Mouse (Mus musculus) kidney, postnatal 4 days (tissue): ENCODE data around the gene Dennd5a.
A peak's percentile ranks its signal among the peaks of the same experiment; 100 is the strongest.
"Not testable (repeated sequence)": the region's sequence is repeated elsewhere in the genome, so short reads cannot be mapped to it uniquely, and the experiment has no call there.

Experiments
- DNase-seq, 2 experiments: peaks; one replicate each; pipeline ENCODE4 v3.0.0; 2021; ENCODE audit warnings: mixed read lengths in 2 of 2

Gene Dennd5a

DNA sequence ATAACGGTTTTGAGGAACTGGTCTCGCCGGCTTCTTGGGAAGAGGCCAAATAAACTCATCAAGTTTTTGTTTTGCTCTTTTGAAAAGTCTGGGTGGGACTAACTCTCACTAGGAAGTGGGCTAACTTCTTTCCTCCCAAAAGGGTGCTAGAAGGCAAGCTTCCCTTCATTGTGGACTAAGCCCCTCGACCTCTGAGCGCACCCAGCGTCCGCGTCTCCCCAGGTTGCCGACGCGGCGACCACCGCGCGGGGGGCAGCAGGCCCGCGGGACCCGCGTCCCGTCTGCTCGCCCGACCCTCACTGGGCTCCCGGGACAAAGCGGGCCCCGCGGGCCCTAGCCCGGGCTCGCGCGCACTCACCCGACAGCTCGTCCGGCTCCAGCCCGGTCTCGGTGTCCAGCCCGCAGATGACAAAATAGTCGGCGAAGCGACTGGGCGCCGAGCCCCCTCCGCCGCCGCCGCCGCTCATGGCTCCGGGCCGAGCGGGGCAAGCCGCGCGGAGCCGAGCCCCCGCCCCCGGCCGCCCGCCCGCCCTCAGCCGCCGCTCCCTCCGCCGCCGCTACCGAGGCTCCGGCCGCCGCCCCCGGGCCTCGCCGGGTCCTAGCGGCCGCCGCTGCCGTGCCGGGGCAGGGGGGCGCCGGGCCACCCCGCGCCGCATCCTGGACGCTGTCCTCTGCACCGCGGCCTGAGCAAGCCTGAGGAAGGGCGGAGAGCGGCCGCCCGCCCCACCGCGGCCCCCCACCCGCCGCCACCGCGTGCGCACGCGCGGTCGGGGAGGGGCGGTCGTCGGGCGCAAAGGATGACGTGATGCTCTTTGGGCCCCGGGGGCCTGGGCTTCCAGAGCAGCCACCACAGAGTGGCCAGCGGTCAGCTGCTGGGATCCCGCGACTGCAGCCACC is at the start of gene Dennd5a:
Gene Dennd5a (minus strand): TSS at position 755 of the 897 bp plus-strand sequence.
- peak; percentile 84 to 91 for DNase-seq

GRCm38 (mm10) chr7:110009084-110009483 is 48.8 kb upstream of the Dennd5a start:
- no peak for DNase-seq

DNA sequence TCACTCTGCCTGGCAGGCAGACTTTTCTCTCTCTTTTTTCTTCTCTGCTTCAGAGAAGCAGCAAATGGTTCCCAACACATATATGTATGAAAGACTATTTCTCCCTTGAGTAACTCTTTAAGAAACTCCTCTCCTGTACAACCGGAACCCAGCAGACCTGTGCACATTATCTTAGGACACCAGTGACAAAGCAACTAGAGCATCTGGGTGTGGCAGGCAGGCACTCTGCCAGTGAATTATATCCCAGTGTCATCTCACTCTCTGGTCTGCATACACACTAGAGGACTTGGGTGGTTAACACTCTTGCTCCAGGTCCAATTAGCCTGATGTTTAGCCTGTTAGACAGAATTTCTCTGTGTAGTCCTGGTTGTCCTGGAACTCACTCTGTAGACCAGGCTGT is 48.2 kb upstream of the Dennd5a start:
- DNase-seq, result no peak

- no peak for DNase-seq
These were observed 46.4 kb upstream of the Dennd5a start for GRCm38 (mm10) chr7:110006471-110007195.

GRCm38 (mm10) chr7:110005976-110006375 is 45.7 kb upstream of the Dennd5a start:
- no peak for DNase-seq

DNA sequence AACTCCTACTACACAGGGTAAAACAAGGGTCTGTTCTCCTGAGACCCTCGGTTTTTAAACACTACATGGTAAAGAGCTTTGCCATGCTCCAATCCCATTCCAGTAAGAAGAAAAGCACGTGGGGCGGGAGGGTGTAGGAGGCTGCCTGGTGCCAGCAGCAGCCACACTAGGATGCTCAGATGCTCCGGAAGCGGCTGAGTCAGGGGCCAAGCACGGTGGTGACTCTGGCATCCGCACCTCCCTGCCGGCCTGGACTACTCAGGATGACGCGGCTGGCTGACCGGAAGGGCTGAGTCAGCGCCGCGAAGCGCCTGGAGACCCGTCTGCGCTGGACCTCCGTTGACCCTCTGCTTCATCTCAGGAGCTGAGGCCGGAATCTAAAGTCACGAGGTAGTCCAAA is 42.7 kb upstream of the Dennd5a start:
- peak; percentile 72 to 84 for DNase-seq

DNA sequence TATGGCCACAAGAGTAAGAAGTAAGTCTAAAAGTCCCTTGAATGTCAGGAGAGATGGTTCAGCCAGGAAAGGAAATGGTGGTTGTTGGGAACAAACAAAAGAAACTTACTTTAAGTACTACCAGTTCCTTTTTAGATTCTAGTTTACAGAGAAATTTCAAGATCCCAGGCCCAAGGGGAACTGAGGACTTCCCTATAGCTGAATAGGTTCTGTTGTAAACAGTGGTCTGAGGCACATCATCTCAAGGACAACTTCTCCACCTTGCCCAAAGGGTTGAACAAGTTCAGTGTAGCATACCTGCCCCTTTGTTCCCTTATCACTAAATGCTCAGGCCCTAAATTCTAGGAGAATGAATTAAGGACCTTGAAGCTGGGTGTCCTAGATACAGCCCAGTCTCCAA is 41.8 kb upstream of the Dennd5a start:
- no peak for DNase-seq

GRCm38 (mm10) chr7:109998388-109998787 is 38.1 kb upstream of the Dennd5a start:
- DNase-seq, result no peak

- DNase-seq, result peak; percentile 9 to 29
These were observed 33.1 kb upstream of the Dennd5a start for GRCm38 (mm10) chr7:109993157-109993959.

- DNase-seq, result no peak
These were observed 31.0 kb upstream of the Dennd5a start for GRCm38 (mm10) chr7:109991286-109991685.

DNA sequence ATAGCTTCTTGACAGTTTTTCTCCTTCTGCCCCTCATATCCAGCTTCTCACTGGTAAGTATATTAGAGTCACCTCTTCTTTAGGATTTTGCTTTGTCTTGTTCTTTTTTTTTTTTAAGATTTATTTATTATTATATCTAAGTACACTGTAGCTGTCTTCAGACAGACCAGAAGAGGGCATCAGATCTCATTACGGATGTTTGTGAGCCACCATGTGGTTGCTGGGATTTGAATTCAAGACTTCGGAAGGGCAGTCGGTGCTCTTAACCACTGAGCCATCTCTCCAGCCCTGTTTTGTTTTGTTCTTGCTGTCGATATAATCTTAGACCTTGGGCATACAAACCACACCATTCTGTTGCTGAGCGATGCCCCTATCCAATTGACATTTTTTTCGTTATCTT is 26.5 kb upstream of the Dennd5a start, which contains the start of gene Tmem41b:
Gene Tmem41b (minus strand): TSS at position 155 of the 400 bp plus-strand sequence.
- DNase-seq, result peak; percentile 11 to 14

GRCm38 (mm10) chr7:109986133-109986669 is 25.9 kb upstream of the Dennd5a start:
- DNase-seq, result peak; percentile 100

DNA sequence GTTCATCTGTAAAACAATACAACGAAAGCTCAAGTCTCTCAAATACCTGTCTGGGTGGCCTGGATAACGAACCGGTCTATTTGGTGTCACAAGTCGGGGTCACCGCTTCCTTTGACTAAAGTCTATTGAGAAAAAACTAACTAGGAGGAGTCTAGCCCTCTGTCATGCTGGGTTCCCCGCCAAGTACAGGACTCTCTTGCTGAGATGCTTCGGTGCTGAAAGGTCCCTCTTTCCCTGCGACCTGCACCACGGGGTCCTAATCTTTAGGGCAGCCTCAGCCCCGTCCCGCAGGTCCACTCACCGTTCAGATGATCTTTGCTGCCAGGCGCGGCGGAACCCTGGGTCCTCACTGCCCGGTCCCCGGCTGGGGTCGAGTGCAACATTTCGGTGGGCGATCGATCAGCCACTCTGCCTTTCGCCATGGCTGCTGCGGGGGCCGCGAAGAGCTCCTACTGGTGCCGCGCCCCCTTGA is 25.4 kb upstream of the Dennd5a start:
- DNase-seq, result no peak

DNA sequence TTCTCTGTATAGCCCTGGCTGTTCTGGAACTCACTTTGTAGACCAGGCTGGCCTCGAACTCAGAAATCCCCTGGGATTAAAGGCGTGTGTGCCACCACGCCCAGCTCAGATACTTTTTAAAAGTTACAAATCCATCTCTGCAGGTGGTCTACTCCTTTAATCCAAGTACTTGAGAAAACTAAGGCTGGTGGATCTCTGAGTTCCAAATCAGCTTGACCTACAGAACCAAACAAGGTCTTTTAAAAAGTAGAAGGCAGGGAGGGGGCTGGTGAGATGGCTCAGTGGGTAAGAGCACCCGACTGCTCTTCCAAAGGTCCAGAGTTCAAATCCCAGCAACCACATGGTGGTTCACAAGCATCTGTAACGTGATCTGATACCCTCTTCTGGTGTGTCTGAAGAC is 24.3 kb upstream of the Dennd5a start:
- not testable (repeated sequence) for DNase-seq

GRCm38 (mm10) chr7:109977131-109977530 is 16.9 kb upstream of the Dennd5a start:
- peak; percentile 25 to 40 for DNase-seq

DNA sequence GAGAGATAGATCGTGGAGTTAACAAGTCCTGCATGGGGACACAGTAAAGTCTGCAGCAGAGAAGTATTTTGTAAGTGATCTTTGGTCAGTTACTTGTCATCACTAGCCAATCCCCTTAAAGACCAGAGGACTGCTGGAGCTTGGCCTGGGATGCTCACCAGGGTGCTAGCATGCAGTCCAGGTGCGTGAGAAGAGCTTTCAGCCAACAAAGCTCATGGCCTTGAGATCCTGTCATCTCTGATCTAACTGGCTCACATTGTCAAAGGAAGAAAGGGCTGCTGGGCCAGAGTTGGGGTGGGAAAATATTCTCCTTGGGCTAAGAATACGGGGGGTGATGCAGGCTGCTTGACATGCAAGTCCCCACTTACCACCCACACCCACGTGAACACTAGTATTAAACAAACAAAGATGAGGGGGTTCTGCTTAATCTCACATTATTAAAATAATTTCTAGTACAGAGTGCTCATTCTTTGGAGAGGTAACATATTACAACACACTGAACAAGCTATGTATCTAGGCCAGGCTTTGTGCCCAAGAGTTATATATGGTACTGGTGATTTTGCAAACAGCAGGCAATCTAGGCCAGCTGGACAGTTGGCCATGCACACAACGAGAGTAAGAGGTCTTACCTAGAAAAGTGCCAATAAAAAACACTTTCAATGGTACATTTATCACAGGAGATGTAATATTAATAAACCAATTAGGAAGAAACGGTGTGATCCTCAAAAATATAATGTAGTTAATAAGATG is 15.9 kb upstream of the Dennd5a start:
- DNase-seq, result no peak

GRCm38 (mm10) chr7:109969542-109969941 is 9.3 kb upstream of the Dennd5a start:
- no peak for DNase-seq

DNA sequence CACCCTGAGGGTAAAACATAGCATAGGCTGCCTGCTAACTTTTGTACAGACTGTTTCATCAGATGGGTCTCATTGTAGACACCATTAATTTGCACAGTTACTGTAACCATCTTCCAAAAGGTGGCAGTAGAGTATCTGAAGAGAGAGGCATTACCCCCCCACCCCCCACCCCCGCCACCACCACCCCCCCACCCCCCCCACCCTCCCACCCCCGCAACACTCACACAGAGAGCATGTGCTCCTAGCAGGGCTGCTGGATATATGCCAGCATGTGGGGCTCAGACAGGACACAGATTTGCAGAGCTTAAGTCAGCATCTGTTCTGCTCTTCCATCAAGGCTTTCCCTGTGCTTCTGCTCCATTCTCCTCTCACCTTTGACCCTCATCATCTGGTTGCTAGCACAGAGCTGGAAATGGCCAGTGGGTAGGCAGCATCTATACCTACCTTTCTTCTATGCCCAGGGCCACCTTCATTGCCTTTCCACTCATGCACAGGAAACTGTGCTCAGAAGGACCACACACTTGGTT is 8.7 kb upstream of the Dennd5a start:
- peak; percentile 67 to 80 for DNase-seq

DNA sequence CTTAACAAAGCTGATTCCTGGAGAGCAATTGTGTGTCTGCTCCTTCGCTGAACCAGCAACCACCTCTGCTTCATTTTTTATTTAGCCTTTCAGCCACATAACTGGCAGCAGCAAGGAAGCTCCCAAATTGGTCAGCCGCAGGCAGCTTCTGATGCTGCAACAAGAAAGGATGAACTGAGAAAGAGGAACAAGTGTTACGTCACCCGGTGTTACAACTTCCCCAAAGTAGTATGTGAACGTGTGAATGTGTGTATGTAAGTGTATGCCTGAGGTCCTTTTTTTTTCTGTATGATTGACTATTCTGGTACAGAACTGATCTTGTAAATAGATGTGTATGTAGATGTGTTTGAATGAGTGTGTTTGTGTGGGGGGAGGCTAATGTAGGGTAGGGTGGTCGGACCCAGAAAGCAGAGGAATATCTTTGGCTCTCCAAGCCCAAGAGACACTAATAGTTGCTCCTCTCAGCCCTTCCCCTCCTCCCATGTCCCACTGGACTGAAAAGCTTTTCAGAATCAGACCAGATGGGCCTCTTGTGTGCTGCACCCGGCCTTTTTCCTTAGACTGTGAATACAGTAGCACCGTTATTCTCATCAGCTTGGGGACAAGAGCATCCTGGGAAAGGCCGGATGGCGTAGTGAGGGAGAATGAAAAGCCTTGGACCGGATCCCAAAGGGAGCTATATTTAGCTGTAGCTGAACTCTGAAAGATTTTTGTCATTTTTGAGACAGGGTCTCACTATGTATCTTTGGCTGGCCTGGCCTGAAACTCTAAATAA is 7.7 kb upstream of the Dennd5a start:
- DNase-seq, result no peak

DNA sequence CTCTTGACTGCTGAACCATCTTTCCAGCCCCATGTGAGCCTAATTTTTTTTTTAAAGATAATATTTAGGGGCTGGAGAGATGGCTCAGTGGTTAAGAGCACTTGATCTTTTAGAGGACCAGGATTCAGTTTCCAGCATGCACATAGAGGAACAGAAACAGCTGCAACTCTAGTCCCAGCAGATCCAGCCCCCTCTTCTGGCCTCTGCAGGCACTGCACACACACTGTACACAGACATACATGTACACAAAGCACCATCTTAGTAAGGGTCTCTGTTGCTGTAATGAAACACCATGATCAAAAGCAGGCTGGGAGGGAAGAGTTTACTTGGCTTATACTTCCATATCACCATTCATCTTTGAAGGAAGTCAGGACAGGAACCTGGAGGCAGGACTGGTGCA is 5.4 kb upstream of the Dennd5a start:
- no peak for DNase-seq

GRCm38 (mm10) chr7:109963707-109964106 is 3.4 kb upstream of the Dennd5a start:
- DNase-seq, result no peak
